Mouse (Mus musculus) cortical plate, adult 2 months (tissue): ENCODE measurements at regions not wholly inside any gene's neighbourhood (a gene's known extent, or its start where the extent isn't known, plus 50 kb on each side); places are given as distances from the start of the nearest gene placed in this dataset.

ENCODE experiments used
- CTCF ChIP-seq: fragments of 200-500 bp; IDR thresholded peaks from 2 replicates; pipeline ENCODE4 v1.5.1; 2011; ENCODE audit warnings: mild to moderate bottlenecking, control low read depth, low read length; ENCODE audit not compliant: insufficient read depth; ENCODE audit errors: extremely low read depth
- POLR2A ChIP-seq: fragments of 200-500 bp; IDR thresholded peaks from 2 replicates; pipeline ENCODE4 v1.6.1; 2011; ENCODE audit warnings: mild to moderate bottlenecking, low read length, control low read depth; ENCODE audit not compliant: insufficient read depth; ENCODE audit errors: extremely low read depth

- TF ChIP-seq CTCF: no peak
- TF ChIP-seq POLR2A: no peak
Measured at GRCm38 (mm10) chr17:59269613-59270012, 256.4 kb upstream of the Nudt12 start.
